Mouse (Mus musculus) neural tube, postnatal 0 days (tissue): ENCODE measurements around the gene Mzt1. TPM values are rescaled to one million over a fixed set of nuclear protein-coding genes. Genes with fewer than 3 reads are reported as not detected.

Source experiments
- polyA plus RNA-seq: library from polyadenylated mRNA; unstranded; fragments of >200 nt; fragmentation: Nextera tagmentation; extraction: Ambion mirVana; gene quantifications from 2 replicates; pipeline ENCODE4 v1.2.1, GENCODE M21; 2015

The Mzt1 gene
- 84.5 and 96.5 TPM in 2 replicates for polyA plus RNA-seq

GRCm38 (mm10) chr14:99046031-99046781 lies at the start of gene Mzt1, which contains the start of gene Bora:
Gene Mzt1, minus strand, starts transcription at chr14:99046134.
Gene Bora, plus strand, starts transcription at chr14:99046222.

GRCm38 (mm10) chr14:98994218-98994617 lies 51.7 kb downstream of the Mzt1 start, which contains the start of gene Rpl36a-ps1:
Gene Rpl36a-ps1, minus strand, starts transcription at chr14:98994318.

Other genes starting within 250 kb of the Mzt1 start
- gene Rpl36a-ps1, start 51.8 kb downstream of the Mzt1 start, polyA plus RNA-seq, result 0.61 and 0.83 TPM in 2 replicates
- gene Bora, start 88 bp upstream of the Mzt1 start, polyA plus RNA-seq, result 8.6 and 8.8 TPM in 2 replicates
- gene Pibf1, start 53.3 kb upstream of the Mzt1 start, polyA plus RNA-seq, result 13.6 and 14.5 TPM in 2 replicates
- 20.8 and 21.5 TPM in 2 replicates for gene Dis3, start 53.6 kb upstream of the Mzt1 start, polyA plus RNA-seq